Mouse (Mus musculus) testis, adult 2 months (tissue): ENCODE measurements at regions not wholly inside any gene's neighbourhood (a gene's known extent, or its start where the extent isn't known, plus 50 kb on each side); places are given as distances from the start of the nearest gene placed in this dataset.
A peak's percentile ranks its signal among the peaks of the same experiment; 100 is the strongest.

Experiments
- H3K27ac ChIP-seq: fragments of 200-500 bp; 2 replicates; pipeline ENCODE4 v1.5.1; 2012; ENCODE audit warnings: low read depth, low read length; ENCODE audit not compliant: control insufficient read depth, insufficient read depth
- H3K27me3 ChIP-seq: fragments of 200-500 bp; 2 replicates; pipeline ENCODE4 v1.6.1; 2012; ENCODE audit warnings: mild to moderate bottlenecking, low read length, moderate library complexity; ENCODE audit not compliant: control insufficient read depth, insufficient read depth
- H3K36me3 ChIP-seq: fragments of 200-500 bp; 2 replicates; pipeline ENCODE4 v1.6.1; 2012; ENCODE audit warnings: mild to moderate bottlenecking, low read length; ENCODE audit not compliant: control insufficient read depth, insufficient read depth
- H3K4me1 ChIP-seq: fragments of 200-500 bp; 2 replicates; pipeline ENCODE4 v1.6.1; 2012; ENCODE audit warnings: low read length; ENCODE audit not compliant: control insufficient read depth, insufficient read depth
- H3K4me3 ChIP-seq: fragments of 200-500 bp; 2 replicates; pipeline ENCODE4 v1.5.1; 2012; ENCODE audit warnings: low read depth, mild to moderate bottlenecking, low read length, moderate library complexity, mixed read lengths; ENCODE audit not compliant: control insufficient read depth
- CTCF ChIP-seq: fragments of 200-500 bp; IDR thresholded peaks from 2 replicates; pipeline ENCODE4 v1.5.1; 2012; ENCODE audit warnings: low read depth, mild to moderate bottlenecking, inconsistent platforms, low read length, moderate library complexity; ENCODE audit not compliant: control insufficient read depth, insufficient read depth, insufficient replicate concordance
- POLR2A ChIP-seq: fragments of 200-500 bp; IDR thresholded peaks from 2 replicates; pipeline ENCODE4 v1.6.1; 2012; ENCODE audit warnings: low read depth, mild to moderate bottlenecking, inconsistent platforms, low read length, moderate library complexity; ENCODE audit not compliant: control insufficient read depth

DNA sequence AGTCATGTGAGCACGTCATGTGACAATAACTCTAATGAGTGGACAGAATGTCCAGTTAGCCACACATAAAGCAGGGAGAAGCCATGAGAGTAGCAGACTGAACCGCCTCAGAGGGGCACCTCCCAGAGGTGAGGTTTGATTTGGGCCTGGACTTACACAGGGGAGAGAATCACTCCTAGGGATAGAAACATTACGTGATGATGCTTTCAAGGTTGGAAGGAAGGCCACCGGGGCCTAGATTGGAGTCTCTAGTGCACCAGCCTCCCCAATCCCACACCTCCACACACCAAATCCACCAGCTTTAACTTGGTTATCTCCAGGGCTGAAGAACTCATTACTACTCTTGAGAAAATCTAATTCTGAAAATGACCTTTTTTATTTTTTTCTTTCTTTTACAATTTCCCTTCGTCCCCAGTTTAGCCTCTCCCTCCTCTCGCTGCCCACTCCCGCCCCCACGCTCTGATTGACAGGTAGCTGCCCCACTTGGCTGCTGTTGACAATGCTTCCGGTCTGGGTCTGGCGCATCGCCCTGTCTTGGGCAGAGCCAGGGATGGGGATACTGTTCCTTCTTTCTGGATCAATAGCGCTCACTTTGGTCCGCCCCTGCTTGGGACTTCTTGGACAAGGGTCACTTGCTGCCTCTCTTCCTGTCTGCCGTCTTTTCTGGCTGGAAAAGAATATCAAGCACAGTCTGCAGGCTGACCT, 87.8 kb upstream of the Mvb12b start:
- no peaks in the 10 kb centered on the region for H3K27me3 ChIP-seq
- H3K27ac ChIP-seq: no peak overlapping the region
- peak overlapping the region; percentile 48 for H3K4me3 ChIP-seq
- TF ChIP-seq POLR2A (no peak), CTCF (no peak)
- peaks cover 8% of the 10 kb centered on the region; the same call in 1 of the 2 replicates for H3K4me1 ChIP-seq
- H3K36me3 ChIP-seq: no peaks in the 10 kb centered on the region

DNA sequence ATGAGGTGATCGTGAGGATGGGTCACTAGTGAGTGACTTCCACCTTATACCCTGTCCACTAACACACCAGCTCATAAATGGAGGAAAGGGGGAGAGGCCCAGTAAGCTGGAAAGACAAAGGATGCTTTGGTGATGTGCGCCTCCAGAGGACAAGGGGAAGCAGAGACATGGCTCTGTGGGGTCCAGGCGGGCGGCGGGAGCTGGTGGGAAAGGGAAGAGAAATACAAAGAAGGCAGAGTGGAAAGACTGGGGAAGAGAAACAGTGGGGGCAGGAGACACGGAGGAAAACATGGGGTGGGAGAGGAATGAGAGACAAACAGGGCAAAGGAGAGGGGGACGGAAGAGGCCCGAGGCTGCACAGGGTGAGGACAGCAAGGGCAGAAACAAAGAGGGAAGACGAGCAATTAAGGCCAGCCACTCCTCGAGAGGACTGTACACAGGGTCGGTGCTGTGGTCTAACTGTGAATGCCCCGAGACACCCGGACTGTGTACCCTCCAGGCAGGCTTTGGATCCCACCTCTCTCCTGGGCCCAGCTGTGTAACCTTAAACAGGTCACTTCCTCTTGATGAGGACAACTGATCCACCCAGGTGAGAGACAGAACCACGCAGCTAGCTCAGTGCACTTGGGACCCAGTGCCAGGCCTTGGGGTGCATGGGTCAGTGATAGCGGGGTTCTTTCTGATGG, 87.1 kb upstream of the Mvb12b start:
- Histone ChIP-seq H3K27me3 (no peaks in the 10 kb centered on the region), H3K4me1 (peaks cover 8% of the 10 kb centered on the region; the same call in 1 of the 2 replicates), H3K4me3 (no peak overlapping the region), H3K27ac (no peak overlapping the region), H3K36me3 (no peaks in the 10 kb centered on the region)
- TF ChIP-seq CTCF: no peak
- TF ChIP-seq POLR2A: no peak

DNA sequence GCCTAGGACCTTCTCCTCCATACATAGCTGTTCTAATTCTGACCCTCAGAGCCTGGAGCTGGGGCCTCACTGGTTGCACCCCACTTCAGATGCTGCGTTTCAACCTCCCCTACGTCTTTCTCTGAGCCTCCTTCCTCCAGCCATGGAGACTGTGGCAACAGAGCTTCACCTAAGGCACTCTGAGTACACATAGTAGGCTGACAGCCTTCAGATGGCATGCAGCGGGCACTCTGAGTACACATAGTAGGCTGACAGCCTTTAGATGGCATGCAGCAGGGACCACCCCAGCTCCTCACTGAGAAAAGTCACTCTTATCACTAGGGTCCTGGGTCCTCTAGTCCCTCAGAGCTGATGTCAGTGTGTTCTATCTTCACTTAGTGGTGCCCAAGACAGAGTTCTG, 86.3 kb upstream of the Mvb12b start:
- TF ChIP-seq CTCF: no peak
- TF ChIP-seq POLR2A: no peak
- Histone ChIP-seq H3K4me1 (peaks cover 8% of the 10 kb centered on the region; the same call in 1 of the 2 replicates), H3K4me3 (no peak overlapping the region), H3K36me3 (no peaks in the 10 kb centered on the region), H3K27me3 (no peaks in the 10 kb centered on the region), H3K27ac (no peak overlapping the region)

DNA sequence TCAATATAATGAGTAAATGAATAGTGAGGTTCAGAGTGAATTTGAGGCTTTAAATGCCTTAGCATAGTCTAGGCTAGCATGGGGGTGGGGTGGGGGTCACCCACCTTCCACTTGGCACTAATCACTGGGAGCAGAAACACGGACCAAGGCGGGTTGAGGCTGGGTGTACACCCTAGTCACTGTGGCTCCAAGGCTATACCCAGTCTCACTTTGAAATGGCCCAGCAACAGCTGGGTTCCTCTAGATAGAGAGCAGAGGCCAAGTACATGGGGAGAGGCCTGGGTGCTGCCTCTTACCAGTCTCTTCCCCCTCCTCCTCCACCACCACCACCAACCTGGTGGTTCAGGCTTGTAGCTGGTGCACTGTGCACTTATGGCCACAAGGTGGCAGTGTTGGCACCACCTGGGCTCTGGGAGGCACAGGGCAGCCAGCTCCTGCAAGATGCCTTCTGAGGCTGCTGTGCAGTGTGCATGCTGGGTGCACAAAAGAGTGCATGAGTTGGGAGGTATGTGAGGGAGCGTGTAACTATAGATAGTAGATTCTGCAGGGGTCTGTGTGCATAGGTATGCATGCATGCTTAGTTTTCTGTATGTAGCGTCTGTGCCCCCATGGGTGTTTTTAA, 85.6 kb upstream of the Mvb12b start:
- no peak overlapping the region for H3K4me3 ChIP-seq
- H3K27me3 ChIP-seq: no peaks in the 10 kb centered on the region
- H3K4me1 ChIP-seq: peaks cover 8% of the 10 kb centered on the region; the same call in 1 of the 2 replicates
- H3K27ac ChIP-seq: no peak overlapping the region
- no peaks in the 10 kb centered on the region for H3K36me3 ChIP-seq
- TF ChIP-seq POLR2A: no peak
- peak; percentile 100 for TF ChIP-seq CTCF

DNA sequence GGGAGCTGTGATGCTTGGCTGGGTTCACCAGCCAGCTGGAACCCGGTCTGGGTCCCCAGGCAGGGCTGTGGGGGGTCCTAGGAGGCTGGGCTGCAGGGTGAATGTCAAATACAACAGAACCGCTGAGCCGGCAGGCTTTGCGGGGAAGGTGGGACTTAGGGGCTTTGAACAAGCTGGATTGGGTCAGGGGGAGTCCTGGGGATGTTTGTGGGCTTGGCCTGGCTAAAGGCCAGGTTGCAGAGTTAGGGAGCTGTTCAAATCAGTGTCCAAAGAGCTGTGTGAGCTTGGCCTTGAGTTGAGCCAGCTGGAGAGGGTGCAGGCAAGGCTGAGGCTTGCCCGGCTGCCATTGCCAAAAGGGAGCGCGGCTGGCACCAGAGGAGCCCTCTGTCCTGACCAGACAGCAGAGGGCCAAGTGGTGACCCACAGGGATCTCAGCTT, 79.3 kb upstream of the Mvb12b start:
- Histone ChIP-seq H3K27ac (no peak overlapping the region), H3K4me1 (peaks cover 2% of the 10 kb centered on the region; the same call in 1 of the 2 replicates), H3K36me3 (no peaks in the 10 kb centered on the region), H3K4me3 (no peak overlapping the region; the same call in 1 of the 2 replicates), H3K27me3 (no peaks in the 10 kb centered on the region)
- TF ChIP-seq CTCF (no peak), POLR2A (no peak)

DNA sequence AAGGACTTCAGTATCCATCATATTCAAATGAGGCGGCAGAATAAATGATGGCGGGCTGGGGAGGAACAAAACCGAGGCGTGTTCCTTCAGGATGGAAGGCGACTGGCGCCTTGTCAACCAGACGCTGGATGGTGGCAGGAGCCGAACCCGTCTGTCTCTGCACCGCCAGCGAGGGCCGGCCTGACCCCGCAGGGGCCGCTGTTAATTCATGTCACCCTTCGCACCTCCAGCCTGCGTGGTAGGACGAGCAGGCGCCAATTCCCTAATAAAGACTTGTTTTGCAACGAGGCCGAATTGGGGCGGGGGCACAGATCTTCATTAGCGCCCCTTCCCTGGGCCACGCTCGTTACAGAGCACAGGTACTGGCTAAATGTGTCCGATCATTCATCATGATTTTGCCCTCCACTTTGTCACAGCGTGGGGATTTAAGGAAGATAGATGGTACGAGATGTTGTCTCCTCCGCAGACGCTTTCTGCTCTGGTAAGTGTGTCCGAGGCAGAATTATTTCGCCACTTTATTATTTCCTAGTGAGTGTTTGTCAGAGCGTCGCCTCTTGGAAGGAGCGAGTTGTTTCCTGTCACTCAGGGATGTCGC, 78.7 kb upstream of the Mvb12b start:
- H3K27ac ChIP-seq: no peak overlapping the region
- no peaks in the 10 kb centered on the region for H3K27me3 ChIP-seq
- peak overlapping the region; percentile 13; the same call in 1 of the 2 replicates for H3K4me3 ChIP-seq
- no peak for TF ChIP-seq CTCF
- TF ChIP-seq POLR2A: no peak
- H3K4me1 ChIP-seq: peaks cover 2% of the 10 kb centered on the region; the same call in 1 of the 2 replicates
- no peaks in the 10 kb centered on the region for H3K36me3 ChIP-seq

DNA sequence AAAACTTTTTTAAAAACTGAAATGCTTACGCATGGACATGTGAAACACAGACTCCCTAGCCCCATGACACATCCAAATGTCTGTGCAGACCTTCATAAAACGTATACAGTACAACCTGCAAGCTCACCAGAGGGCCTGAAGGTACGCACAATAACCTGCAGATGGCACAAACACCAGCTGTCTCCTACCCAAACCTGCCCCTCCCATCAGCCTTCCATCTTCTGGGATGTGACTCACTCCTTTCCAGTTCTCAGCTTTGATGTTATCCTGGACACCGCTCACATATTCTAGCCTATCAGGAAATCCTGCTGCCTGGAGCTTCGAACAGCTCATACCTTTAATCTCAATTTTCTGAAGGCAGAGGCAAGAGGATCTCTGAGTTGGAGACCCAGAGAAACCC, 76.3 kb upstream of the Mvb12b start:
- H3K4me3 ChIP-seq: no peak overlapping the region
- no peaks in the 10 kb centered on the region for H3K27me3 ChIP-seq
- H3K27ac ChIP-seq: no peak overlapping the region

More for the DNA sequence above, 76.3 kb upstream of the Mvb12b start:
- Histone ChIP-seq H3K36me3 (no peaks in the 10 kb centered on the region), H3K4me1 (peaks cover 2% of the 10 kb centered on the region; the same call in 1 of the 2 replicates)
- no peak for TF ChIP-seq POLR2A
- no peak for TF ChIP-seq CTCF
